ENCODE assay signal across 17 mouse cellular contexts in the genomic region with DNA sequence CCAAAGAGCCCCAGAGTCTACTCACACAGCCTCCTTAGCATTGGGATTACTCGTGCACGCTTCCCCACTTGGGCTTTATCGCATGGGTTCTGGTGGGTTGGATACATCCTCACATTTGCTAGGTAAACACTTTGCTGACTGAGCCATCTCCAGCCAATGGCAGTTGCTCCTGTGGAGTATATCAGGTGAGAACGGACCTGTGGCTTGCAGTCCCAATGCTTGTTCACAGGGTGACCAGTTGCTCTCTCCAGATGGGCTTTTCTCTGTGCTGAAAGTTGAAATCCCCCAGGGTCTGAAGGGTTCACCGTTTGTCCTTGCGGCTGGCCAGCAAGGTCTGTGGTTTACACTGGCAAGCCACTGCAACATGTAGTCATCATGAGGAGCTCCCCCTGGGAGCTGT.
"Had no signal": no experiment of that assay in that cellular context is flagged by ENCODE, and none has a peak within 500 bp of the region (broad histone marks: within the 10 kb centered on the region; RNA-seq: fewer than 3 reads in every experiment).

No protein-coding gene starts in this region.

- ATAC-seq: midbrain, embryonic 13.5 days had no signal

- H3K27ac ChIP-seq: kidney, postnatal 0 days; limb, embryonic 12.5 days; lung, embryonic 15.5 days; macrophage; midbrain, embryonic 13.5 days; neural tube, embryonic 15.5 days; stomach, embryonic 15.5 days had no signal

- H3K36me3 ChIP-seq: limb, embryonic 12.5 days; lung, embryonic 15.5 days; midbrain, embryonic 13.5 days; neural tube, embryonic 15.5 days; stomach, embryonic 15.5 days had no signal

- H3K9me3 ChIP-seq: limb, embryonic 12.5 days; lung, embryonic 15.5 days; megakaryocyte, embryonic 14.5 days; midbrain, embryonic 13.5 days; neural tube, embryonic 15.5 days; stomach, embryonic 15.5 days had no signal

- H3K4me3 ChIP-seq: limb, embryonic 12.5 days; lung, embryonic 15.5 days; megakaryocyte, embryonic 14.5 days; midbrain, embryonic 13.5 days; neural tube, embryonic 15.5 days; stomach, embryonic 15.5 days had no signal

- H3K4me2 ChIP-seq: limb, embryonic 12.5 days; lung, embryonic 15.5 days; midbrain, embryonic 13.5 days; neural tube, embryonic 15.5 days; stomach, embryonic 15.5 days had no signal

- H3K9ac ChIP-seq: limb, embryonic 12.5 days; lung, embryonic 15.5 days; midbrain, embryonic 13.5 days; neural tube, embryonic 15.5 days; stomach, embryonic 15.5 days had no signal

- DNase-seq: kidney, adult 11 months; kidney, adult 9 months; kidney, postnatal 36 days; layer of hippocampus, adult 9-11 months; layer of hippocampus, postnatal 36 days; lung, postnatal 14 days; retina, postnatal 1 day; right cerebral cortex, postnatal 14 days; thymus, postnatal 4 days had no signal

- H3K27me3 ChIP-seq: limb, embryonic 12.5 days; lung, embryonic 15.5 days; neural tube, embryonic 15.5 days; stomach, embryonic 15.5 days had no signal
